Mouse (Mus musculus) cortical plate, adult 2 months (tissue): ENCODE results near the gene Zfp740. TPM values are rescaled to one million over a fixed set of nuclear protein-coding genes. Genes with fewer than 3 reads are reported as not detected.
A peak's percentile ranks its signal among the peaks of the same experiment; 100 is the strongest.

Experiments
- H3K27ac ChIP-seq: fragments of 200-500 bp; 2 replicates; pipeline ENCODE4 v1.5.1; 2012; ENCODE audit warnings: low read length, control low read depth, inconsistent platforms; ENCODE audit not compliant: insufficient read depth
- H3K4me1 ChIP-seq: fragments of 200-500 bp; 2 replicates; pipeline ENCODE4 v1.6.1; 2011; ENCODE audit warnings: low read length; ENCODE audit not compliant: control insufficient read depth, insufficient read depth
- H3K4me3 ChIP-seq: fragments of 200-500 bp; 2 replicates; pipeline ENCODE4 v1.5.1; 2011; ENCODE audit warnings: mild to moderate bottlenecking, low read length, control low read depth; ENCODE audit not compliant: insufficient read depth
- CTCF ChIP-seq: fragments of 200-500 bp; IDR thresholded peaks from 2 replicates; pipeline ENCODE4 v1.5.1; 2011; ENCODE audit warnings: mild to moderate bottlenecking, control low read depth, low read length; ENCODE audit not compliant: insufficient read depth; ENCODE audit errors: extremely low read depth
- POLR2A ChIP-seq: fragments of 200-500 bp; IDR thresholded peaks from 2 replicates; pipeline ENCODE4 v1.6.1; 2011; ENCODE audit warnings: mild to moderate bottlenecking, low read length, control low read depth; ENCODE audit not compliant: insufficient read depth; ENCODE audit errors: extremely low read depth
- polyA plus RNA-seq: library from polyadenylated mRNA; depleted of rRNA; stranded (reverse); fragments of >200 nt; gene quantifications from 2 replicates; pipeline ENCODE4 v1.2.3, GENCODE M21; 2012; rRNA removed

The Zfp740 gene
- polyA plus RNA-seq, 1 experiment: 51.3 TPM

DNA sequence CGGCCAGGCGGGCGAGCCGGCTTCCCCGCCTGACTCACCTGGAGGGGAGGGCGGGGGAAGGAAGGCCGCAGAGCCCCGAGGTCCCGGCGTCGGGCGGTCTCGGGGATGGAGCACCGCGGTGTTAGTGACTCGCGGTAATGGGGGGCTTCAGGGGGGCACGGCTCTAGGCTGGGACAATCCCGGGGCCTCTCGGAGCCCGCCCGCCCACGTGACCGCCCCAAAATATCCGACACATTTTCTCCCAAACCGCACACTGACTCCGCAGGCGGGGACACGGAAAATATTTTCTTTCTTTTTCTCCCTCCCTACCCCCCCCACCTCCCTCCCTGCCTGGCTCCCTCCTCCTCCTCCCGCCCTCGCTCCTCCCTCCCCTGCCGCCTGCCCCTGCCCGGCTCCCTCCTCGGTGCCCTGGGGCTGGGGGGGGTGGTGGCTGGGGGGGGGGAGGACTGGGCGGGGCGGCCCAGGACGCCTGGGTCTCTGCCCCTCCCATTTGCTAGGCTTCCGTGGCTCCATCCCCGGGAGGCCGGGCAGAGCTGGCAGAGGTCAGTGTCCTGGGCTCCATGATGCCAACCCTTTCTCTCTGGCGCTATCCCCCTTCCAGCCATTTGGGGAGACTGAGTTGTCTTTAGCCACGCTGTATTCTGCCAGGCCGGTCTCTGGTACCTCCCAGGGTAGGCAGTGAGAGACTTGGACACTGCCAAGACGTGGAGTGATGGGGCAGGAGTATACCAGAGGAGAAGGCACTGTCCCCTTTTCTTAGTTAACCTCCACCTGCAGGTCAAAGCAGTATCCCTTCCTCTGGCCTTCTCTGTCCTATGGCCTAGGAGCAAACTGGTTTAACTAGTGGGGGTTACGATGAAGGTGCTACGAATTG is 54.4 kb downstream of the Zfp740 start, which contains the start of gene Rarg:
Rarg (minus strand) TSS at position 316 of the 874 bp plus-strand sequence.
- H3K27ac ChIP-seq: peak within 1 kb of the TSS; percentile 75

GRCm38 (mm10) chr15:102258076-102258470 is 55.0 kb downstream of the Zfp740 start:
- peak overlapping the region; percentile 65; the same call in 1 of the 2 replicates for H3K4me3 ChIP-seq
- H3K4me1 ChIP-seq: peaks cover 6% of the 10 kb centered on the region
- no peak for TF ChIP-seq CTCF
- no peak; the same call in 1 of the 2 replicates for TF ChIP-seq POLR2A
- H3K27ac ChIP-seq: no peak overlapping the region

More for the DNA sequence above, 54.4 kb downstream of the Zfp740 start, which contains the start of gene Rarg:
- TF ChIP-seq POLR2A (no peak), CTCF (no peak)
- H3K4me1 ChIP-seq: peaks cover 6% of the 10 kb centered on the region
- H3K4me3 ChIP-seq: peak within 1 kb of the TSS; percentile 65

DNA sequence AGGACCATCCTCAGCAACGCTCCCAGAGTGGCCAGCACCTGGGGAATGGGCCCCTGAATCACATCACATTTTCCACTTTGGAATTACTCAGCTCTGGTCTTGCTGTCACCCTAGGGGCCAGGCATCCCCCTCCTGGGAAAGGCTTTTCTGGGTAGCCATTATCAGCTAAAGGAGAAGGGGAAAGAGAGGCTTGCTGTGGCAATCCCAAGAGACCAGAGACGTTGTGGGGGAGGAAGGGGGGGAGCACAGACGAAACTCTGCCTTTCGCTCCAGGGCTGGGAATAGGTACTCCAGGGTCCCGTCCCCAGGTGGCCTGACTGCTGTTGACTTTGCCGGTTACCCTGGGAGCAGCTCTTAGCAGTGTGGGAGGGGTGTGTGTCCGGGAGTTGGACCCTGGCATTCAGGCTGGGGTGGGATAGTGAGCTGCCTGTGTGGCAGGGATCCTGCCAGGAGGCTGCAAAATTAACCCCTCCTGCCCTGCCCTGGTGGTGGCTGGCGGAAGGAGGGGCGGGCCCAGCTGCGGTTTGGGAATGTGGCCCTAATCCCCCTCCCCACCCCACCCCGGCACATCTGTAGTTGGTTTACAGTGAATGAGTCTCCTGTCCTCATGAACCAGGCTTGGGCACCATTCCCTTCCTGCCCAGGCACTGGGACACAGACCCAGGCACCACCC is 55.7 kb downstream of the Zfp740 start:
- no peak for TF ChIP-seq POLR2A
- no peak for TF ChIP-seq CTCF
- Histone ChIP-seq H3K4me1 (peaks cover 6% of the 10 kb centered on the region), H3K4me3 (no peak overlapping the region), H3K27ac (no peak overlapping the region)

GRCm38 (mm10) chr15:102262582-102262981 is 59.5 kb downstream of the Zfp740 start:
- no peak for TF ChIP-seq CTCF
- no peak overlapping the region for H3K27ac ChIP-seq
- H3K4me1 ChIP-seq: peaks cover 4% of the 10 kb centered on the region
- H3K4me3 ChIP-seq: no peak overlapping the region

GRCm38 (mm10) chr15:102263037-102263436 is 60.0 kb downstream of the Zfp740 start:
- no peak for TF ChIP-seq CTCF
- TF ChIP-seq POLR2A: no peak
- Histone ChIP-seq H3K27ac (no peak overlapping the region), H3K4me1 (peaks cover 3% of the 10 kb centered on the region; the same call in 1 of the 2 replicates), H3K4me3 (no peak overlapping the region)

Other genes with a start within 250 kb of the Zfp740 start
- 0.04 TPM in 1 of 2 replicates, not detected in the other for gene Krt78, start 249.0 kb upstream of the Zfp740 start, polyA plus RNA-seq
- 0.25 TPM in 2 replicates for gene Krt8, start 198.8 kb upstream of the Zfp740 start, polyA plus RNA-seq
- gene Krt18, start 175.1 kb upstream of the Zfp740 start, polyA plus RNA-seq: 0.30 and 0.46 TPM in 2 replicates
- 100 and 107 TPM in 2 replicates for gene Eif4b, start 129.5 kb upstream of the Zfp740 start, polyA plus RNA-seq
- 19.4 and 20.5 TPM in 2 replicates for gene Tns2, start 102.8 kb upstream of the Zfp740 start, polyA plus RNA-seq
- 152 and 156 TPM in 2 replicates for gene Spryd3, start 67.0 kb upstream of the Zfp740 start, polyA plus RNA-seq
- 69.5 and 71.7 TPM in 2 replicates for gene Igfbp6, start 58.9 kb upstream of the Zfp740 start, polyA plus RNA-seq
- 0.17 and 0.28 TPM in 2 replicates for gene Soat2, start 52.7 kb upstream of the Zfp740 start, polyA plus RNA-seq
- gene Csad, start 1.5 kb downstream of the Zfp740 start, polyA plus RNA-seq: 34.6 and 39.7 TPM in 2 replicates
- gene Itgb7, start 28.7 kb downstream of the Zfp740 start, polyA plus RNA-seq: 0.86 and 1.5 TPM in 2 replicates
- gene Rarg, start 54.3 kb downstream of the Zfp740 start, polyA plus RNA-seq: 11.3 and 12.3 TPM in 2 replicates
- gene Gm9918, start 67.3 kb downstream of the Zfp740 start, polyA plus RNA-seq: 0.04 and 0.15 TPM in 2 replicates
- 54.0 and 55.5 TPM in 2 replicates for gene Mfsd5, start 76.2 kb downstream of the Zfp740 start, polyA plus RNA-seq
- 0.52 and 1.6 TPM in 2 replicates for gene Espl1, start 93.0 kb downstream of the Zfp740 start, polyA plus RNA-seq
- 466 and 495 TPM in 2 replicates for gene Pfdn5, start 122.9 kb downstream of the Zfp740 start, polyA plus RNA-seq
- 87.0 and 92.7 TPM in 2 replicates for gene Myg1, start 128.5 kb downstream of the Zfp740 start, polyA plus RNA-seq
- gene Aaas, start 147.5 kb downstream of the Zfp740 start, polyA plus RNA-seq: 20.2 and 23.2 TPM in 2 replicates
- 1.6 and 2.3 TPM in 2 replicates for gene Sp7, start 163.9 kb downstream of the Zfp740 start, polyA plus RNA-seq
- gene Sp1, start 202.9 kb downstream of the Zfp740 start, polyA plus RNA-seq: 10.3 and 10.5 TPM in 2 replicates
- gene Amhr2, start 242.1 kb downstream of the Zfp740 start, polyA plus RNA-seq: 1.2 and 1.4 TPM in 2 replicates